Mouse (Mus musculus) myocyte (in vitro differentiated cells): ENCODE measurements around the gene Dvl2. TPM values are rescaled to one million over a fixed set of nuclear protein-coding genes. Genes with fewer than 3 reads are reported as not detected.

Experiments used
- H3K27me3 ChIP-seq: one replicate; pipeline ENCODE4 v1.6.1; 2011; ENCODE audit not compliant: control insufficient read depth, insufficient read depth, insufficient read length
- H3K36me3 ChIP-seq: one replicate; pipeline ENCODE4 v1.6.1; 2011; ENCODE audit not compliant: control insufficient read depth, insufficient read depth
- H3K4me2 ChIP-seq: one replicate; pipeline ENCODE4 v1.6.1; 2011; ENCODE audit warnings: low read depth, control low read depth
- H3K4me3 ChIP-seq: one replicate; pipeline ENCODE4 v1.5.1; 2011; ENCODE audit warnings: mild to moderate bottlenecking, control low read depth, moderate library complexity
- H3K79me2 ChIP-seq: one replicate; pipeline ENCODE4 v1.6.1; 2011; ENCODE audit not compliant: control insufficient read depth, insufficient read depth
- H3ac ChIP-seq: one replicate; pipeline ENCODE4 v1.6.1; 2011; ENCODE audit not compliant: control insufficient read depth, insufficient read length
- CEBPB ChIP-seq: IDR thresholded peaks from 2 replicates; pipeline ENCODE4 v1.6.1; 2011; ENCODE audit warnings: mild to moderate bottlenecking, moderate library complexity; ENCODE audit not compliant: poor library complexity, insufficient read depth, severe bottlenecking
- E2F4 ChIP-seq: IDR thresholded peaks from one replicate; pipeline ENCODE4 v1.6.1; 2011; ENCODE audit warnings: mild to moderate bottlenecking, control low read depth, moderate library complexity; ENCODE audit not compliant: insufficient read depth
- MAX ChIP-seq: IDR thresholded peaks from one replicate; pipeline ENCODE4 v1.6.1; 2011; ENCODE audit warnings: low read depth, mild to moderate bottlenecking, control low read depth
- MYOD1 ChIP-seq, 3 experiments: IDR thresholded peaks; one replicate each; pipeline ENCODE4 v1.6.1; 2011; ENCODE audit warnings: control low read depth in 2 of 3, low read depth in 2 of 3, mild to moderate bottlenecking in 2 of 3, moderate library complexity in 1 of 3; ENCODE audit not compliant: insufficient read length in 2 of 3, control insufficient read depth in 1 of 3
- MYOG ChIP-seq, 3 experiments: IDR thresholded peaks; one replicate each; pipeline ENCODE4 v1.6.1; 2011; ENCODE audit warnings: control low read depth in 2 of 3, low read depth in 2 of 3, mild to moderate bottlenecking in 2 of 3; ENCODE audit not compliant: insufficient read length in 2 of 3, control insufficient read depth in 1 of 3, insufficient read depth in 1 of 3
- POLR2A ChIP-seq: IDR thresholded peaks from one replicate; pipeline ENCODE4 v1.6.1; 2011; ENCODE audit warnings: low read depth, mild to moderate bottlenecking, control low read depth, moderate library complexity; ENCODE audit not compliant: insufficient read length
- POLR2AphosphoS2 ChIP-seq: IDR thresholded peaks from one replicate; pipeline ENCODE4 v1.6.1; 2011; ENCODE audit warnings: low read depth, control low read depth; ENCODE audit not compliant: insufficient read length
- REST ChIP-seq: IDR thresholded peaks from one replicate; pipeline ENCODE4 v1.6.1; 2011; ENCODE audit warnings: mild to moderate bottlenecking, control low read depth, moderate library complexity; ENCODE audit not compliant: insufficient read depth, insufficient read length
- SRF ChIP-seq: IDR thresholded peaks from one replicate; pipeline ENCODE4 v1.6.1; 2011; ENCODE audit warnings: low read depth; ENCODE audit not compliant: control insufficient read depth, insufficient read length
- TCF12 ChIP-seq: IDR thresholded peaks from one replicate; pipeline ENCODE4 v1.6.1; 2011; ENCODE audit warnings: mild to moderate bottlenecking, control low read depth; ENCODE audit not compliant: poor library complexity, insufficient read depth, severe bottlenecking
- TCF3 ChIP-seq: IDR thresholded peaks from one replicate; pipeline ENCODE4 v1.6.1; 2011; ENCODE audit warnings: low read depth, control low read depth; ENCODE audit not compliant: insufficient read length
- USF1 ChIP-seq: IDR thresholded peaks from one replicate; pipeline ENCODE4 v1.6.1; 2011; ENCODE audit warnings: low read depth, mild to moderate bottlenecking, control low read depth, moderate library complexity
- polyA plus RNA-seq: library from polyadenylated mRNA; unstranded; fragments of >200 nt; fragmentation: generic; extraction: Trizol; gene quantifications from one replicate; pipeline ENCODE4 v1.2.1, GENCODE M21; 2012; ENCODE audit warnings: missing spikeins

Gene Dvl2
- polyA plus RNA-seq, 1 experiment = 24.3 TPM

- Histone ChIP-seq H3K4me2 (peak overlapping the region; percentile 81), H3K79me2 (peaks cover 26% of the 10 kb centered on the region), H3K36me3 (peaks cover 6% of the 10 kb centered on the region), H3K4me3 (peak overlapping the region; percentile 43), H3ac (no peak overlapping the region), H3K27me3 (no peaks in the 10 kb centered on the region)
- TF ChIP-seq MYOG (IDR thresholded peaks at IDR 0.05; ENCODE audit: control insufficient read depth in 1 of 3, insufficient read depth in 1 of 3, insufficient read length in 2 of 3, low read depth in 2 of 3) = no peak
- no peak for TF ChIP-seq E2F4
- TF ChIP-seq MAX = no peak
- TF ChIP-seq TCF12 = no peak
- no peak for TF ChIP-seq TCF3
- TF ChIP-seq POLR2A = no peak
- no peak for TF ChIP-seq REST
- TF ChIP-seq MYOD1 (IDR thresholded peaks at IDR 0.05; ENCODE audit: control insufficient read depth in 1 of 3, insufficient read length in 2 of 3, low read depth in 2 of 3) = no peak
- no peak for TF ChIP-seq USF1
- no peak for TF ChIP-seq POLR2AphosphoS2
- TF ChIP-seq CEBPB = no peak
- TF ChIP-seq SRF = no peak
Observed at GRCm38 (mm10) chr11:70017199-70017767, 16.9 kb downstream of the Dvl2 start.

GRCm38 (mm10) chr11:70018131-70018990 lies 18.0 kb downstream of the Dvl2 start:
- Histone ChIP-seq H3K36me3 (no peaks in the 10 kb centered on the region), H3ac (no peak overlapping the region), H3K79me2 (peaks cover 29% of the 10 kb centered on the region), H3K4me3 (peak overlapping the region; percentile 43), H3K27me3 (no peaks in the 10 kb centered on the region), H3K4me2 (peak overlapping the region; percentile 92)
- no peak for TF ChIP-seq POLR2A
- TF ChIP-seq MAX = no peak
- no peak for TF ChIP-seq TCF12
- no peak for TF ChIP-seq MYOD1 (IDR thresholded peaks at IDR 0.05; ENCODE audit: control insufficient read depth in 1 of 3, insufficient read length in 2 of 3, low read depth in 2 of 3)
- no peak for TF ChIP-seq POLR2AphosphoS2
- TF ChIP-seq CEBPB = no peak
- no peak for TF ChIP-seq SRF
- no peak for TF ChIP-seq TCF3

- Histone ChIP-seq H3K4me3 (peak overlapping the region; percentile 43), H3K79me2 (peaks cover 32% of the 10 kb centered on the region), H3K36me3 (no peaks in the 10 kb centered on the region), H3K4me2 (peak overlapping the region; percentile 92), H3K27me3 (no peaks in the 10 kb centered on the region), H3ac (no peak overlapping the region)
- TF ChIP-seq CEBPB (no peak), MAX (no peak), MYOG (IDR thresholded peaks at IDR 0.05; ENCODE audit: control insufficient read depth in 1 of 3, insufficient read depth in 1 of 3, insufficient read length in 2 of 3, low read depth in 2 of 3) (no peak), POLR2AphosphoS2 (no peak), E2F4 (no peak)
Observed at GRCm38 (mm10) chr11:70019495-70020021, 19.2 kb downstream of the Dvl2 start.

- Histone ChIP-seq H3K4me3 (peak overlapping the region; percentile 43), H3ac (no peak overlapping the region)
- peak; percentile 49 for TF ChIP-seq POLR2AphosphoS2
- no peak for TF ChIP-seq USF1
- TF ChIP-seq POLR2A = peak; percentile 36
Observed at GRCm38 (mm10) chr11:70020022-70020631, 19.7 kb downstream of the Dvl2 start.

More at GRCm38 (mm10) chr11:70020022-70020631, 19.7 kb downstream of the Dvl2 start:
- Histone ChIP-seq H3K4me2 (peak overlapping the region; percentile 92), H3K36me3 (no peaks in the 10 kb centered on the region), H3K27me3 (no peaks in the 10 kb centered on the region), H3K79me2 (peaks cover 35% of the 10 kb centered on the region)
